In genomic region chrX:53975545-53976272, GRCm38 (mm10) we compare ENCODE assay signal across 9 mouse cellular contexts.
DNase-seq lines count a peak whose midpoint lies in the region; ATAC-seq and TF ChIP-seq lines count a peak whose summit lies in the region.
"Had no signal": no experiment of that assay in that cellular context is flagged by ENCODE, and none has a peak within 500 bp of the region (broad histone marks: within the 10 kb centered on the region; RNA-seq: fewer than 3 reads in every experiment).

No protein-coding gene starts in this region.

- 0 out of 2 replicates have a peak overlapping the region, but pooled peaks have one; percentile 35 for H3K4me2 ChIP-seq in liver, postnatal 0 days (ENCODE audit: low read depth, low read length)

- 14% methylated on average over 28 of the region's 28 CpGs for WGBS in hindbrain, embryonic 10.5 days
- WGBS in liver, postnatal 0 days (ENCODE audit: insufficient replicate concordance) = 19% methylated on average over 24 of the region's 28 CpGs

- DNase-seq in ES-CJ7 (ENCODE audit: low read depth, low spot score) (peak; percentile 2), ZHBTc4 (ENCODE audit: low read depth, low spot score) (peak; percentile 23)
- peak; percentile 17 for DNase-seq in hindbrain, embryonic 10.5 days (ENCODE audit: low spot score)
- DNase-seq in liver, postnatal 0 days = no peak
- no peak for DNase-seq in left cerebral cortex, adult 8-10 months (ENCODE audit: low spot score in 2 of 2)
- DNase-seq in adrenal gland, postnatal 4 days (ENCODE audit: low spot score in 2 of 2) = no peak
- DNase-seq in ovary, postnatal 14 days (ENCODE audit: low spot score) = no peak
- DNase-seq in adrenal gland, adult 8-10 months = no peak

- peak overlapping the region; percentile 52 for H3K4me3 ChIP-seq in hindbrain, embryonic 10.5 days
- H3K4me3 ChIP-seq in liver, postnatal 0 days (ENCODE audit: low read depth, low read length) = no peak overlapping the region
- H3K4me3 ChIP-seq: erythroblast, embryonic 14.5 days had no signal

- no peak for TF ChIP-seq CTCF in liver, postnatal 0 days (IDR thresholded peaks at IDR 0.05; ENCODE audit: low read depth)

- no peak for ATAC-seq in liver, postnatal 0 days

- peaks cover 20% of the 10 kb centered on the region; the same call in 1 of the 2 replicates for H3K27me3 ChIP-seq in hindbrain, embryonic 10.5 days (ENCODE audit: insufficient read depth, poor library complexity, severe bottlenecking)
- peaks cover 14% of the 10 kb centered on the region for H3K27me3 ChIP-seq in liver, postnatal 0 days (ENCODE audit: insufficient read depth, low read length)

- TF ChIP-seq EP300 in liver, postnatal 0 days (IDR thresholded peaks at IDR 0.05; ENCODE audit: low read depth) = no peak

- no peaks in the 10 kb centered on the region for H3K36me3 ChIP-seq in hindbrain, embryonic 10.5 days
- no peaks in the 10 kb centered on the region for H3K36me3 ChIP-seq in liver, postnatal 0 days (replicated peaks; ENCODE audit: insufficient read depth, low read length)

- H3K27ac ChIP-seq in hindbrain, embryonic 10.5 days = no peak overlapping the region
- no peak overlapping the region for H3K27ac ChIP-seq in liver, postnatal 0 days (ENCODE audit: low read depth)

- no peaks in the 10 kb centered on the region for H3K4me1 ChIP-seq in hindbrain, embryonic 10.5 days (replicated peaks)
- no peaks in the 10 kb centered on the region for H3K4me1 ChIP-seq in liver, postnatal 0 days (ENCODE audit: insufficient read depth)

- H3K9ac ChIP-seq in liver, postnatal 0 days (replicated peaks) = no peak overlapping the region

- no peaks in the 10 kb centered on the region for H3K9me3 ChIP-seq in hindbrain, embryonic 10.5 days
- no peaks in the 10 kb centered on the region for H3K9me3 ChIP-seq in liver, postnatal 0 days (ENCODE audit: low read length)

Comparison
In these comparisons a context has a peak if more than half of its experiments do, and no peak if none do; other contexts are left out.
1. DNase-seq: peak in ES-CJ7 (single experiment), ZHBTc4 (single experiment) and hindbrain, embryonic 10.5 days (single experiment); none in liver, postnatal 0 days (single experiment), left cerebral cortex, adult 8-10 months (0 of 2), adrenal gland, postnatal 4 days (0 of 2), ovary, postnatal 14 days (single experiment) and adrenal gland, adult 8-10 months (single experiment).